Mouse (Mus musculus): ENCODE data around the gene Mgme1. TPM values are rescaled to one million over a fixed set of nuclear protein-coding genes. Genes with fewer than 3 reads are reported as not detected.

The Mgme1 gene
- polyA plus RNA-seq, 1 experiment: 6.5 TPM

DNA sequence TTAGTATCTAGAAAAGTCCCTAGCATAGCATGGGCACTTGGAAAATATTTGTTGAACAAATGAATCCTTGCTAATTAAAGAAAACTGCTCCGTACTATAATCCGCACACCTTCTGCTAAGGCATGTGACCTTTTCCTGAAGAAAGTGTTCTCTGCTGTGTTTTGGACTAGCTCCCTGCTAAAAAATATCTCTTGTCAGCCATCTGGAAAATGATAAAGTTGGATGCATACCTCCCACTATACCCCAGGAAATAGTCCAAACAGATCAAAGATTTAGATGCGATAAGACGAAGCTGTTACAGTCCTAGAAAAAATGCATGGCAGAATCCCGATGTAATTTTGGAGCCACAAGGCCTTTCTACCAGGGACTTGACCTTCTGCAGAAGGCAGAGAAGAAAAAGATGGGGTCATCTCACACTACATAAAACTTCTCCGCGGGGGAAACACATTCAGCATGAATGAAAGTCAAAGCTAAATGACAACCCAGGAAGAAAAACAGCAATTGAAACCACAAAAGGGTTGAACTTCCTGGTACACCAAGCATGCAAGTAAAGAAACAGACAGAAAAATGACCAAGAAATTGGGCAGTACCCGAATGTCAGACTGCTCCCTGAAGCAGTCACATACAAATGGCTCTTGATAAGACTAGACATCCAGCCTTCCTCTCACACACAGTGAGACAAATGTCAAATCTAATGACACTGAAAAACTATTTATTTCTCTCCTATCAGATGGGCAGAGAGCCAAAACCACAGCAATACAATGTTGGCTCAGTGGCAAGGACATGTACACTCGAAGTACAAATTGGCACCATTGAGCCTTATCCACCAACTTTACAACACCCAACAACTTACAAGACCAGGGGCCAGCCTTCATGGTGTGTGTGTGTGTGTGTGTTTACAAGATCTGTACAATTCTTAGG, 29.5 kb downstream of the Mgme1 start:
- no peak for TF ChIP-seq CTCF (IDR thresholded peaks at IDR 0.05; ENCODE audit: borderline replicate concordance, insufficient read depth, low read depth, low read length)
- TF ChIP-seq POLR2A (IDR thresholded peaks at IDR 0.05; ENCODE audit: borderline replicate concordance, insufficient read depth, low read length): no peak

DNA sequence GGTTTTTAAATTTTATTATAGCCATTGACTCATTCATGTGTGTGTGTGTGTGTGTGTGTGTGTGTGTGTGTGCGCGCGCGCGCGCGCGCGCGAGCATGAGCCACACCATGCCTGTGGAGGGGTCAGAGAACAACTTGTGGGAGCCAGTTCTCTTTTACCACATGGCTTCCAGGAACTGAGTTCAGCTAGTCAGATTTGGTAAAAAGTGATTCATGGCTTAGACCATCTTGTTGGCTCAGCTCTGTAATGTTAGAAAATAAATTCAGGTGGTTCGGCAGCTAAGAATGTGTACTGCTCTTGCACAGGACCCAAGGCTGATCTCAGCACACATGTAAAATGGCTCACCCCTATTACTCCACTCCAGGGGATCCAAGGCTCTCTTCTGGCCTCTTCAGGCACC, 30.6 kb downstream of the Mgme1 start:
- H3K4me3 ChIP-seq (replicated peaks; ENCODE audit: insufficient read depth, low read depth, low read length): no peak overlapping the region
- WGBS: 96% methylated on average over 11 of the region's 11 CpGs

More for the DNA sequence above, 29.5 kb downstream of the Mgme1 start:
- no peaks in the 10 kb centered on the region for H3K27me3 ChIP-seq (ENCODE audit: control insufficient read depth, insufficient read depth, low read length)
- no peaks in the 10 kb centered on the region for H3K4me1 ChIP-seq (ENCODE audit: control insufficient read depth, insufficient read depth, low read length)
- 60% methylated on average over 9 of the region's 9 CpGs for WGBS
- no peak overlapping the region for H3K4me3 ChIP-seq (replicated peaks; ENCODE audit: insufficient read depth, low read depth, low read length)
- H3K27ac ChIP-seq (ENCODE audit: insufficient read depth, low read length): no peak overlapping the region
- DNase-seq: peak in 1 of 2 experiments; percentile 11

DNA sequence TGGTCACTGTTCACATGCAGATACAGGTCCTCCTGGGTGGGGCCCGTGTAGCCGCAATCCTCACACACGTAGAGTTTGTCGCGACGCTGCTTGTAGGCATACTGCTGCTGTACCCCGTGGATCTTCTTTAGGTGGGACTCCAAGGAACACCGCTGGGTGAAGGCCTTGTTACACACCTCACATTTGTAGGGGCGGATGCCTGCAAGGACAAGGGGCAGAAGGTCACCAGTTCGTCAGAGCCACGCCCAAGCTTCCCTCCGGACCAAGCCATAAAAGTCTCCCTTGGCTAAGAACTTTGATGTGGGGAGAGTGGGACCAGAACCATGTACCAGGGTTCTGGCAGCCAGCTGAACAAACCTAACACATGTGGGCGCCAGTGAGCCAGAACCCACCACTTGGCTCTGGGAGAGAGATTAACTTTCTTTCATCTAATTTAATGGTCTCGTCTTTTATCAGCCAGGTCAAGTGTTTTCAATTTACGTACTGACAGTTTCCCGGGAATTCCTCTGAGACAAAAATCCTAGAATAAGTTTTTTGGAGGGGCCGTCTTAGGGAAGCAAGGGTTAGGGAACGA, 35.3 kb downstream of the Mgme1 start:
- no peak overlapping the region for H3K4me3 ChIP-seq (replicated peaks; ENCODE audit: insufficient read depth, low read depth, low read length)
- WGBS: 86% methylated on average over 18 of the region's 18 CpGs
- TF ChIP-seq CTCF (IDR thresholded peaks at IDR 0.05; ENCODE audit: borderline replicate concordance, insufficient read depth, low read depth, low read length) (peak; percentile 18; the same call in 1 of the 2 replicates), POLR2A (IDR thresholded peaks at IDR 0.05; ENCODE audit: borderline replicate concordance, insufficient read depth, low read length) (no peak)
- DNase-seq: no peak
- no peaks in the 10 kb centered on the region for H3K27me3 ChIP-seq (ENCODE audit: control insufficient read depth, insufficient read depth, low read length)
- H3K4me1 ChIP-seq (ENCODE audit: control insufficient read depth, insufficient read depth, low read length): no peaks in the 10 kb centered on the region; the same call in 1 of the 2 replicates
- H3K27ac ChIP-seq (ENCODE audit: insufficient read depth, low read length): no peak overlapping the region

More for the DNA sequence above, 30.6 kb downstream of the Mgme1 start:
- H3K27ac ChIP-seq (ENCODE audit: insufficient read depth, low read length): no peak overlapping the region
- no peak for DNase-seq
- no peaks in the 10 kb centered on the region for H3K27me3 ChIP-seq (ENCODE audit: control insufficient read depth, insufficient read depth, low read length)
- no peaks in the 10 kb centered on the region for H3K4me1 ChIP-seq (ENCODE audit: control insufficient read depth, insufficient read depth, low read length)
- no peak for TF ChIP-seq CTCF (IDR thresholded peaks at IDR 0.05; ENCODE audit: borderline replicate concordance, insufficient read depth, low read depth, low read length)
- TF ChIP-seq POLR2A (IDR thresholded peaks at IDR 0.05; ENCODE audit: borderline replicate concordance, insufficient read depth, low read length): no peak

DNA sequence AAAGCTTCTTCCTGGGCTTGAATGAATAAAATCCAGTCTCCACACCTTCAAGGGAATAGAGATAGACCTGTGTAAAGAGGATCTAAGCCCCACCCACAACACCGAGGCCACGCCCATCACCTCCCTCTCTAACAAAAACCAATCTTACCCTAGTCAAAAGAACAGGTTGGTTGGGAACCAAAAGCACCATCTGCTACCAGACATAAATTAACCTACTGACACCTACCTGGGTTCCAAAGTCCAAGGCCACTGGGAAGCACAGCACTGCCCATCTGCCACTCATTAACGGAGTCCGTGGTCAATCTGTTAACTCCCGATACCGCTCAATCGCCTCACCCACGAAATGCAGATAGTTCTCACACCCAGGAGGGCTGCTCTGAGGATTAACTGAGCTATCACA, 38.1 kb downstream of the Mgme1 start:
- TF ChIP-seq CTCF (IDR thresholded peaks at IDR 0.05; ENCODE audit: borderline replicate concordance, insufficient read depth, low read depth, low read length) (no peak), POLR2A (IDR thresholded peaks at IDR 0.05; ENCODE audit: borderline replicate concordance, insufficient read depth, low read length) (no peak)
- no peaks in the 10 kb centered on the region; the same call in 1 of the 2 replicates for H3K4me1 ChIP-seq (ENCODE audit: control insufficient read depth, insufficient read depth, low read length)
- no peaks in the 10 kb centered on the region for H3K27me3 ChIP-seq (ENCODE audit: control insufficient read depth, insufficient read depth, low read length)
- peak; percentile 73 to 87 for DNase-seq
- H3K4me3 ChIP-seq (replicated peaks; ENCODE audit: insufficient read depth, low read depth, low read length): peak overlapping the region; percentile 26
- WGBS: 16% methylated on average over 8 of the region's 8 CpGs
- H3K27ac ChIP-seq (ENCODE audit: insufficient read depth, low read length): no peak overlapping the region

DNA sequence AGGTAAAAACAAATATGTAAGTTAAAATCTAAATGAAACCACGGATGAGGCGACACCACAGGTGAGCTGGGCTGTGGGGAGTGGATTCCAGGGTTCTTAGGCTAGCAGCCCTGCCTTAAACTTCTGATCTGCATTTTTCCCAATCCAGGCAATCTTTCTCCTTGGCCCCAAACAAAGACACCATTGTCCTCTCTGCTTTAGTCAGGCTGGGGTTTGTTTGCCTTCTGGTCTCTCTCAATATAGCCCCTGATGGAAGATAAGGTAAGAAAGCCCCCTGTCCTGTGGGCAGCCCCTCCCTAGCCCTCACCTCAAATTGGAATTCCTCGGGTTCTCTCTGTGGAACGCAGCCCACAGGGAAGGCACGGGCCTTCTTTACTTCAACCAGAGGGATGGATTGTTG, 39.8 kb downstream of the Mgme1 start:
- H3K27ac ChIP-seq (ENCODE audit: insufficient read depth, low read length): no peak overlapping the region
- DNase-seq: no peak
- 78% methylated on average over 5 of the region's 5 CpGs for WGBS
- TF ChIP-seq POLR2A (IDR thresholded peaks at IDR 0.05; ENCODE audit: borderline replicate concordance, insufficient read depth, low read length) (no peak), CTCF (IDR thresholded peaks at IDR 0.05; ENCODE audit: borderline replicate concordance, insufficient read depth, low read depth, low read length) (no peak)
- H3K4me1 ChIP-seq (ENCODE audit: control insufficient read depth, insufficient read depth, low read length): no peaks in the 10 kb centered on the region; the same call in 1 of the 2 replicates
- H3K27me3 ChIP-seq (ENCODE audit: control insufficient read depth, insufficient read depth, low read length): no peaks in the 10 kb centered on the region
- H3K4me3 ChIP-seq (replicated peaks; ENCODE audit: insufficient read depth, low read depth, low read length): no peak overlapping the region

DNA sequence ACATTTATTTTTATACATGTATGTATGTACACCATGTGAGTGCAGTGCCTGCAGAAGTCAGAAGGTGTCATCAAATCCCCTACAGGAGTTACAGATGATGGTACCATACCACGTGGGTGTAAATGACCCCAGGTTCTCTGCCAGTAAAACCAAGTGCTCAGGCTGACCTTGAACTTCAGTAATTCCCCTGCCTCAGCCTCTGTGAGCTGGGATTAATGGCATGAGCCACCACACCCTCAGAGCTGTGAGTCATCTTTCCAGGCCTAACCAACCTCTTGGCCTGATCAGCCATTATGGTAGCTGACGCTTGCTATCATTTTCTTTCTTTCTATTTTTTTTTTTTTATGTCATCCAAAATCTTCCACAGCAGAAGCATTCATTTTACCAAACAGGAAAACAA, 40.9 kb downstream of the Mgme1 start:
- Histone ChIP-seq H3K27ac (ENCODE audit: insufficient read depth, low read length) (no peak overlapping the region), H3K27me3 (ENCODE audit: control insufficient read depth, insufficient read depth, low read length) (no peaks in the 10 kb centered on the region)

DNA sequence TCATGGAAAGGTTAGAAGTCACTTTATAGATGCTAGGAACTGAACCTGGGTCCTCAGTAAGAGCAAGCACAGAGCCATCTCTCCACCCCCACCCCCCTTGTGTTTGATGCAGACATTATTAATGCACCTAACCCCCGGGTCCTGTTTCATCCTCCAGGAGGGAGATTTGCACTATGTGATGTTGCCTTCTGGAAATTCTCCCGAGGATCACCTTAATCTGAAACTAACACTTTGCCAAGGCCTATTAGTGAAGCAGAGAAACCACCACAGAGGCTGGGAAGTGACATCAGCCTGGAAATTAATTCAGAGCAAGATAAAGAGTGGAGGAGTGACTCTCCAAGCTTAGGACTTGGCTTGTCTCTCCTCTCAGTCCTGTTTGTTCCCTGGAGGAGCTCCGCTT, 53.8 kb downstream of the Mgme1 start:
- H3K4me1 ChIP-seq (ENCODE audit: control insufficient read depth, insufficient read depth, low read length): no peaks in the 10 kb centered on the region
- no peaks in the 10 kb centered on the region for H3K27me3 ChIP-seq (ENCODE audit: control insufficient read depth, insufficient read depth, low read length)
- no peak overlapping the region for H3K4me3 ChIP-seq (replicated peaks; ENCODE audit: insufficient read depth, low read depth, low read length)
- no peak for DNase-seq
- WGBS: 79% methylated on average over 3 of the region's 3 CpGs
- no peak overlapping the region for H3K27ac ChIP-seq (ENCODE audit: insufficient read depth, low read length)
- no peak for TF ChIP-seq CTCF (IDR thresholded peaks at IDR 0.05; ENCODE audit: borderline replicate concordance, insufficient read depth, low read depth, low read length)
- no peak for TF ChIP-seq POLR2A (IDR thresholded peaks at IDR 0.05; ENCODE audit: borderline replicate concordance, insufficient read depth, low read length)

More for the DNA sequence above, 40.9 kb downstream of the Mgme1 start:
- TF ChIP-seq POLR2A (IDR thresholded peaks at IDR 0.05; ENCODE audit: borderline replicate concordance, insufficient read depth, low read length) (no peak), CTCF (IDR thresholded peaks at IDR 0.05; ENCODE audit: borderline replicate concordance, insufficient read depth, low read depth, low read length) (no peak)
- H3K4me3 ChIP-seq (replicated peaks; ENCODE audit: insufficient read depth, low read depth, low read length): no peak overlapping the region
- no peak for DNase-seq
- H3K4me1 ChIP-seq (ENCODE audit: control insufficient read depth, insufficient read depth, low read length): no peaks in the 10 kb centered on the region; the same call in 1 of the 2 replicates
- 90% methylated on average over 2 of the region's 2 CpGs for WGBS

Data from cerebellum, adult 2 months (tissue).